Mouse (Mus musculus): ENCODE measurements around the gene Herpud1. TPM values are rescaled to one million over a fixed set of nuclear protein-coding genes. Genes with fewer than 3 reads are reported as not detected.

Gene Herpud1
- total RNA-seq (2021), result 10 to 100 TPM; 58.1 to 61.1 TPM

DNA sequence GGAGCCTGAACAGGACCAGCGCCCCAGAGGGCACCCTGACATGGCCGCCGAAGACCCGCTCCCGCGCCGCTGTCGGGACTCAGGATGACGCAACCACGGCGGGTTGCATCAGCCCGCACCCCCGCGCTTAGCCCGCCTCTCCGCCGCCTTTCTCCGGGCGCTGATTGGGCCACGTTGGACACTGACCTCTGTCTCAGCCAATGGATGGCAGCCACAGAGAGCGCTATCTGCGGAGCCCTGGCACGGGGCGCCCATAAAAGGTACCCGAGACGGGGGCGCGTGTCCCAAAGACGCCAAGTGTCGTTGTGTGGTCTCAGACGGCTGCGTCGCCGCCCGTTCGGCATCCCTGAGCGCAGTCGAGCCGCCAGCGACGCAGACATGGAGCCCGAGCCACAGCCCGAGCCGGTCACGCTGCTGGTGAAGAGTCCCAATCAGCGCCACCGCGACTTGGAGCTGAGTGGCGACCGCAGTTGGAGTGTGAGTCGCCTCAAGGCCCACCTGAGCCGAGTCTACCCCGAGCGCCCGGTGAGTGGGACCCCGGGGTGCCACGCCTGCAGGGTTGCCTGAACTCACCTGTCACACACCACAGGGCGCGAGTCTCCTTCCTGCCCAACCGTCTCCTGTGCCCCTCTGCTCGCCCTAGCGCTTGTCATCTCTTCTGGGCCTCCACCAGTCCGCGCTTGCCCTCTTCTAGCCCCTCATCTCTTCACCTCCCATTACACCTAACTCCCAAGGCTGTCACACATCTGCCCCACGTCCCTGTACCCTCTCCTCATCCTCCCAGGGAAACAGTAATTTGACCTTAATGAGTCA lies at the start of gene Herpud1:
Herpud1 (plus strand) TSS at position 225 of the 813 bp plus-strand sequence.
- intact Hi-C loops (cut with DNase I), result loop anchor here (2.0 kb wide), 2 partner anchors 24 to 386 kb away; partner anchors contain the start of gene Cx3cl1
- peak; percentile 99 for DNase-seq (ENCODE audit: low spot score in 2 of 2)

DNA sequence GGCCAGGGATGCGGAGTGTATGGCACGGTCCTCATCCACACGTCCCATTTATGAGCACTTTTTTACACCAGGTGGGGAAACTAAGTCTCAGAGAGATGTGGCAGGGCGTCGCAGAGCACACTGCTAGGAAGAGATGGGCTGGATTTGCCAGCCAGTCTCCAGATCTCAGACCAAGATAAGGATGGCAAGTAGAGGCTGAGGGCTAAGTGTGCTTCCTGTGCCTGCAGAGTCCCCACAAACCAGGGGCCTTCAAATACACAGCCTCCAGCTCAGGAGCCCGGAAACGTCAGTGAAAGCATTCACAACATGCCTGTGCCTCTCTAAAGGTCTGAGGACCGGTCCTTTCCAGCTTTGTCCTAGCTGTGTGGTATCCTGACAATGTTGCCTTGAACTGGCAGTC lies 48.7 kb upstream of the Herpud1 start:
- DNase-seq (ENCODE audit: low spot score in 2 of 2), result no peak
- intact Hi-C loops (cut with DNase I), result no loop called here

DNA sequence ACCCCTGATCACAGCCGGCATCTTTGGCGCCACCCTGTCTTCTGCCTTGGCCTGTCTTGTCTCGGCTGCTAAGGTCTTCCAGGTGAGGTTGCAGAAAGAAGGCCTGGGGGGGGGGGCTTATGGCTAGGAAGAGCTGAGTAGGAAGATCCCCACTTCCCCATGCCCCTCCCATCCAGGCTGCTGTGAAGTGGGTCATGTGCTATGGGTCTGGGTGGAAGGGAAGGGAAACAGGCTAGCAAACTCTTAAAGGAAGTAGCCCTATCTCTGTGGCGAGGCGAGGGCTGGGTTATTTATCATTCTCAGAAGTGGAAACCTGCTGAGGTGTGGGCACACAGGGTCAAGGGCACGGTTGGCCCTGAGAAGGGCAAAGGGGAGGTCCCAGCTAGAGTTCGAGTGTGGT lies 45.4 kb upstream of the Herpud1 start:
- no peak for DNase-seq (ENCODE audit: low spot score in 2 of 2)
- intact Hi-C loops (cut with DNase I), result loop anchor here (5.0 kb wide), 2 partner anchors 242 to 362 kb away; no protein-coding TSS in a partner anchor

DNA sequence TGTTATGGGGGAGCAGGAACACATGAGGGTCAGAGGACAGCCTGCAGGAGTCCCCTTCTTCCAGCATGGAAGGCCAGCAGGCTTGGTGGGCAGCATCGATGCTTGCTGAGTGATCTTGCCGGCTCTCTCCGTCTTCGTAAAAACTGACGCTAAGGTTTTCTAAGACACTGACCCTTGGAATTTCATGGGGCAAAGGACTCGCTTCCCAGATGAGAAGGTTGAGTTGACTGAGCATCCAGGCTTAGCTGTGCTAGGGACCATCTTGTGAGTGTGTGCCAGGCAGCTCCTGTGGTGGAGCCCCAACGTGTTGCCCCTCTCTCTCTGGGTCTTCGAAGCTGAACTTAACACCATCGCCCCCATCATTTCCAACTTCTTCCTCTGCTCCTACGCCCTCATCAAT lies 43.5 kb upstream of the Herpud1 start:
- intact Hi-C loops (cut with DNase I), result loop anchor here (2.0 to 5.0 kb wide), 3 partner anchors 54 to 360 kb away; no protein-coding TSS in a partner anchor
- no peak for DNase-seq (ENCODE audit: low spot score in 2 of 2)

DNA sequence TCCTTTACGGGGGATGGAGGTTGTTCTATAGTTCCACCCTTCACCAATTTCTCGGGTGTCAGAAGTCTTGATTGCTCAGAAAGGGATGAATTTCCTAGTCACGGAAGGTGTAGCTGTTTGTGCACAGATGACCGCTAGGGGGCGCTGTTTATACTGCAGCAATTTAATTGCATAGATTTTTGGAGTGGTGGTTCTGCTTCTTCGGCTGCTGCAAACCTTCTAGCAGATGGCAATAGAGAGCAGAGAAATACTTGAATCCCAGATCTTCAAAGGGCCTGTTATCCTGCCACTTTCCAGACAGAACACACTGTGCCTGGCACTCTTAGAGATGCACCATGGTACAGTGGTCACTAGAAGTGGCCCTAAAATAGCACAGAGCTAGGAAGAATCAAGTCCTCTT lies 42.9 kb upstream of the Herpud1 start:
- peak; percentile 84 to 89 for DNase-seq (ENCODE audit: low spot score in 2 of 2)
- intact Hi-C loops (cut with DNase I), result loop anchor here (2.0 to 5.0 kb wide), 3 partner anchors 54 to 359 kb away; no protein-coding TSS in a partner anchor

DNA sequence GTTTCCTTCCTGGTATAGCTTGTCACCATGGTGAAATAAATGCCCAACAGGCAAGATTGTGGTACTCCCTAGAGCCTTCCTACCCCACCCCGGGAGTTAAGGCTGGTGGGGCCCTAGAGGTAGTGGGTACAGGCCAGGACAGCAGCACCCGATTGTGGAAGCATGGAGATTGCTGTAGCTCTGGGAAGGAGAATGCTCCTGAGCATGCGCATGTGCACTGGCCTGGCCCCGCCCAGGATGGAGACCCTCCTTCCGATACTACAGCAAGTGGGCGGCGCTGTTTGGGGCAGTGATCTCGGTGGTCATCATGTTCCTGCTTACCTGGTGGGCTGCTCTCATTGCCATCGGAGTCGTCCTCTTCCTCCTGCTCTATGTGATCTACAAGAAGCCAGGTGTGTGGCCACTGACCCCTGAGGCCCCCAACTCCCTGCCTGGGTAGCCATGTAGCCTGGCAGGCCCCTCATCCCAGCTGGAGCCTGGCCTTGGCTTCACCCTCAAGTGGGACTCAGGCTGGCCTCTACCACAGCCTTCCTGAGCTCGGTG lies 42.4 kb upstream of the Herpud1 start:
- intact Hi-C loops (cut with DNase I), result loop anchor here (2.0 to 5.0 kb wide), 3 partner anchors 53 to 358 kb away; no protein-coding TSS in a partner anchor
- no peak for DNase-seq (ENCODE audit: low spot score in 2 of 2)

DNA sequence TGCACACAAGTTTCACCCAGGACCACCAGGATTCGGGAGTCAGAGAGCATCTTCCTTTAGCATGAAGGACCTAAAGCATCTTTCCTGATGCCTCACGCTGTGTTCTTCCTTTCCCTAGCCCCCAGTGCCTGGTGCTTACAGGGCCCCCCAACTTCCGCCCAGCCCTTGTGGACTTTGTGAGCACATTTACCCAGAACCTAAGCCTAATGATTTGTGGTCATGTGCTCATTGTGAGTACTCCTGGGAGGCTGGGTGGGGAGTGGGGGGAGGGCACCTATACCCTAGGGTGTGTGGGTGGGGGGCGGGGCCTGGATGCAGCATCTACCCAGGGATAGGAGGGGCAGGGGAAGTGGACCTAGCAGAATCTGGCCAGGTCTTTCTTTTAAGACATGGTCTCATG lies 40.6 kb upstream of the Herpud1 start:
- DNase-seq (ENCODE audit: low spot score in 2 of 2), result no peak
- intact Hi-C loops (cut with DNase I), result no loop called here

DNA sequence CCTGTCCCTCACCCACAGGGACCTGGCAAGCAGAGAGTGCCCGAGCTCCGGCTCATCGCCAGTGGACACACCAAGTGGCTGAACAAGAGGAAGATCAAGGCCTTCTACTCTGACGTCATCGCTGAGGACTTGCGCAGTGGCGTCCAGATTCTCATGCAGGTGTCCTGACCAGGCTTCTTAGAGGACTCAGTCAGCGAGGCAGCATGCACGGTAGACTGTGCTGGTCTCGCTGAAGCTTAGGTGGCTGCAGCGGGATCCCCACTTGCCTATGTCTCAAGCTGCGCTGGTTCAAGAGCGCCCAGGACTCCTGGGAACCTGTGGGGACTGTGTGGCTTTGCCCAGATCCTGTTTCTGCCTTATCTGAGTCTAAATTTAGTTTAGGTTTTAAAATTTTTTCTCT lies 40.0 kb upstream of the Herpud1 start:
- DNase-seq (ENCODE audit: low spot score in 2 of 2), result no peak
- intact Hi-C loops (cut with DNase I), result no loop called here

DNA sequence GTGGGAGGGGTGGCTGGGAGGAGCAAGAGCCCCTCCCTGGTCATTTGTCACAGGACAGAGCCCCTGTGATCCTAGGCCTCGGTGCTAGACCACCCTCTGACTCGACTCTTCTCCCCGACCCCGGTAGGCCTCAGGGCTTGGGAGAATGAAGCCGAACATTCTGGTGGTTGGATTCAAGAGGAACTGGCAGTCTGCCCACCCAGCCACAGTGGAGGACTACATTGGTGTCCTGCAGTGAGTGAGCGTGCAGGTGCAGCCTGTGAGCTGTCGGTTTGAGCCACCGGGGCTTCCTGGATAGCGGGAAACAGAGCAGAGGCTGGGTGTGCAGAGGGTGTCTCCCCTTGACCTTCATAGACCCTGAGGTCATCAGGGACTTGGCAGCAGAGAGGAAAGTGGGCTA lies 37.8 kb upstream of the Herpud1 start:
- no peak for DNase-seq (ENCODE audit: low spot score in 2 of 2)
- intact Hi-C loops (cut with DNase I), result no loop called here

DNA sequence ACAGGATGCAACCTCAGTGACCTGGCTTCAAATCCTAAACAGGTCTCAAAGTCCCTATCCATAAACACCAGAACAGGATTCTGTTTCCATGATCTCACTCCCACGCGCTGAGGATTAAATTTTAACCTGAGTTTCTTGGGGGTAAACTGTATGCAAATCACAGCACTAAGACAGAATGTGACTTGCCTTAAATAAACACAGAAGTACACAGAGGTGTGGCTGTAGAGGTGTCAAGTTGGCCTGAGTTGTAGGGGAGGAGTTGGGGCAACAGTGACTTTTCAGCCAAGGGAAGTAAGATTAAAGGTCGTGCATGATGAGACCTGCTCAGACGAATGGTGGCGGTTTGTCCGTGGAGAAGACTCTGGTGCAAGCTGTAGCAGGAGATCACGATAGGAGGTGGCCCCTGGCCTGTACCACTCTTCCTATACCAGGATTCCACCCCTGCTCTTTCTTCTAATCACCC lies 32.1 kb upstream of the Herpud1 start:
- intact Hi-C loops (cut with DNase I), result no loop called here

DNA sequence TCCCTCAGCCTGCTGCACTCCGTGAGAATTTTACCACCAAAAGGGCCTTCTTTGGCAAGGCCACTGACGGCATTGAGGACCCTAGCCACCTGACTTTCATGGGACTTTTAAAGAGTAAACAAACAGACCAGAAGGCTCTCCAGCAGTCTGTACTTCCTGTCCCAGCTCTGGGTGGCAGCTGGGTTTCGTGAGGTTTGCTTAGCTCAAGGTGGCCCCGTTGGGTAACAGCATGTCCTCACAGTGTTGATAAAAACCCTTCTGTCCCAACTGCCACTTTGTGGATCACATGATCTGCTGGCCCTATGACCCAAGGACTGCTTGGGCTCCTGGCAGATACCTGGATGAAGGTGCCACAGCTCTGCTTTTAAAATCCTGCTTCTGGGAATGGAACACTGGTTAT lies 31.7 kb upstream of the Herpud1 start:
- DNase-seq (ENCODE audit: low spot score in 2 of 2), result no peak
- intact Hi-C loops (cut with DNase I), result no loop called here

More for the DNA sequence above, 32.1 kb upstream of the Herpud1 start:
- no peak for DNase-seq (ENCODE audit: low spot score in 2 of 2)

DNA sequence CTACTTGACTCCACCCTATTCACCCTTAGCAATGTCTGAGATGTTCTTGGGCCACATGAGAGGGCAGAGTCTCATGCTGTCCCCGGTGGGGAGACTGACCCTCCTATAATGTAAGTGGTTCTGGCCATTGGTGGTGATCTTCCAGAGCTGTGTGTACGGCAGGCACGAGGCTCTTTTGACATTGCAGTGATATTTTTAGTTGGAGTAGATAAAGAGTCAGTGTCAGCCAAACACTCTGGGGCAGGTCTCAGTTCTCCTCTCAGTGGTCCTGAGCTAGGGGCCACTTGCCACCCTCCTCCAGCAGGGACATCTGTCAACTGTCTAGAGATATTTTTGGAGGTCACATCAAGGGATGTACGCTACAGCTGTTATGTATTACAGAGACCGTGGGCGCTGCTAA lies 29.0 kb upstream of the Herpud1 start:
- intact Hi-C loops (cut with DNase I), result no loop called here
- no peak for DNase-seq (ENCODE audit: low spot score in 2 of 2)

DNA sequence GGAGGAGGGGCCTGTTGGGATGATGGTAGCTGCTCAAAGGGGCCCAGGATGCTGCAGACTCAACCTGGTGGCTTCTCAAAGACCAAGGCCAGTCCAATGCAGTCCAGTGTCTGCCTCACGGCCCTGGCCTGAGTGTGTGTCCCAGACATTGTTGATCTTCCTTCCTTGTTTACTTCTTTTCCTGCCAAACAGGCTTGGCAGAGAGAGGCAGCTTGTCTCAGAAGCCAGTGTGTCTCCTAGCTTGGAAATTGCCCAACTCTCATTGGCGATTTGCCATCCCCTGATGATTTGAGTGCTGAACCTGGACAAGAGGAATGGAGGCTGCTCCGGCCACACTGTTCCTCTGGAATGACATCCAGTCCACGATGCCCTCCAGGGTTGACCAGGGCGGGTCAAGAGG lies 27.7 kb upstream of the Herpud1 start:
- DNase-seq (ENCODE audit: low spot score in 2 of 2), result peak; percentile 37 to 39
- intact Hi-C loops (cut with DNase I), result no loop called here

DNA sequence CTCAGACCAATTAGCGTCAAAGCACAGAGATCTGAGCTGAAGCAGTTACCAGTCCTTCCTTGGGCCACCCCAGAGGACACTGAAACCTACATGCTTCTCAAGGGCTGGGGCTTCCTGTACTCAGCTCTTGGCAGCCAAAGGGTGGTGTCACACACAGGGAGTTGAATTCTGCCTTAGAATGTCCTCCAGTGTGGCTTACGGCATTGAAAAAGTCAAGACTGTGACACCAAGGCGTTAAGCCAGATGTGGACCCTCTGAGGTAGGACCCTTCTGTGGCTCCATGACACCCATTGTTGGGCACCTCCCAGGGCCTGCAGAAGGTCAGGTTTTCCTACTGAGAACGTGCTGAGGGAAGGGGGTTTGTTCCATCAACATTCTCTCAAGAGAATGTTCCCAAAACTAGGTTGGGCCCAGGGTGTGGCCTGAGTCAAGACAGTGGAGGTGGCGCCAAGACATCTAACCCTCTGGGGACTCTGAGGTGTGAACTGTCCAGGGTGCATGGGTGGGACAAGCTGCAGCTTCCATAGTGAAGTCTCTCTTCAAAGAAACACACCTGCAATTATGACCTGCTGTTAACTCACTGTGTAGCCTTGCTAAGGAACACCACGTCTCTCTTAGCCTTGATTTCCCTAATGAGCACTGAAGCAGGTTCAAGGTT lies 24.3 kb upstream of the Herpud1 start:
- intact Hi-C loops (cut with DNase I), result loop anchor here (2.0 kb wide), 1 partner anchor 25 kb away; the partner anchor contains the start of gene Herpud1
- no peak for DNase-seq (ENCODE audit: low spot score in 2 of 2)

DNA sequence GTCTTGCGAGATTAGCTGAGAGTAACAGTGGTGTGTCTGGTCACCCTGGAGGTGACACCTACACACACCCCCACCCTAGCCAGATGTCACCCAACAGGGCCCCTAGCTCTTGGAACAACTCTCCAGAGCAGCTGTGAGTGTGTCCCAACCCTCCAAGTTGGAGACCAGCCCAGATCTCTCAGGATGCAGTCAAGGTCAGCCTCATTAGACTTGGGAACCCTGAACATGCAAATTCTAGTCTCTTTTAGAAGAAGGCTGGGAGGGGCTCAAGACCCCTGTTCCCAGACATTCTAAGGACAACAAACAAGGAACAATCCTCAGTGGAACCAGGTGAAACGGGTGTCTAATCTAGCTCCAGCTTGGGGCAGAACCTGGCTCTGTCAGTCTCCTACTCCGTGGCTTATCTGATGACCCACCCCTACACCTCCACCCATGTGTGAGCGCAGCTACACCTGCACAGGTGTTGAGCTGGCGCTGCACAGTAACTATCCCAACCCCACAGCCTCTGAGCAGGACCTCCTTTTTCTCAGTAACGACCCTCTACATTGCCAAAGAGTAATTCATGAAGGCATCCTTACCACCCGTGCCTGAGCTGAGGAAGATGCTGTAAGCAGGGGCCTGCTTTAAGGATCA lies 23.5 kb upstream of the Herpud1 start:
- intact Hi-C loops (cut with DNase I), result loop anchor here (2.0 kb wide), 1 partner anchor 24 kb away; the partner anchor contains the start of gene Herpud1
- no peak for DNase-seq (ENCODE audit: low spot score in 2 of 2)

DNA sequence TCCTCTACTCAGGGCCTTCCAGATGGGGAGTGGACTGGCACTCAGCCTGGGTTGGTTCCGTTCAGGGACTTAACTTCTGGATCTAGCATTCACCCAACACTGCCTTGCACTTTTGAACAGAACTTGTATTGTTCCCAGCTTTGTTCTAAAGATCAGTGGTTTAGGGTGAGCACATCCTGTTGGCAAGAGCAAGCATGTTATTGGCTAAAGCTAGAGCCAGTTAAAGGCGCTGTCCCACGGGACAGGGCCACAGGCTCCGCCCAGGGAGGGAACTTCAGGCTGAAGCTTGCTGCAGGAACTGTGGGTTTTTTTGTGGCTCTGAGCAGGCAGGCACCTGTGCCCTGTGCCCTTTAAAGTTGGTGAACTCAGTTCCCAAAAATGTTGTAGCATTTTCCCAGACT lies 22.9 kb upstream of the Herpud1 start:
- intact Hi-C loops (cut with DNase I), result loop anchor here (2.0 kb wide), 1 partner anchor 24 kb away; the partner anchor contains the start of gene Herpud1
- DNase-seq (ENCODE audit: low spot score in 2 of 2), result peak in 1 of 2 experiments; percentile 43

DNA sequence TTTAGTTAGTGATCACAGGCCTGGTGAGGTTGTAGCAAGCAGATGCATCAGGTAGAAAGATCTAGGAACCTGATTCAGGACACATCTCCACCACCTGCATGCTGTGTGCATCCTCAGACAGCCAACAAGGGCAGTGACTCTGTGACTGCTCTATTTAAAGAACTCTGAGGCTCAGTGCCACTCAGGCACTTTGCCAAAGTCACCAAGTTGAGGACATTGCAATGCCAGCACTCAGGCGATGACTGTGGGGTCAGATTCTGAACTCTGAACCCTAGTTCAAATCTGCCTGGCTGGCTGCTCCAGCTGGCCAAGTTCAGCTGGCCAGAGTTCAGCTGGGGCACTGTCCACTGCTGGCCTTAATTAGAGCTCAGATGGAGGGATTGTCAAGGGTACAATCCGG lies 22.3 kb upstream of the Herpud1 start:
- intact Hi-C loops (cut with DNase I), result loop anchor here (2.0 kb wide), 1 partner anchor 23 kb away; the partner anchor contains the start of gene Herpud1
- no peak for DNase-seq (ENCODE audit: low spot score in 2 of 2)

DNA sequence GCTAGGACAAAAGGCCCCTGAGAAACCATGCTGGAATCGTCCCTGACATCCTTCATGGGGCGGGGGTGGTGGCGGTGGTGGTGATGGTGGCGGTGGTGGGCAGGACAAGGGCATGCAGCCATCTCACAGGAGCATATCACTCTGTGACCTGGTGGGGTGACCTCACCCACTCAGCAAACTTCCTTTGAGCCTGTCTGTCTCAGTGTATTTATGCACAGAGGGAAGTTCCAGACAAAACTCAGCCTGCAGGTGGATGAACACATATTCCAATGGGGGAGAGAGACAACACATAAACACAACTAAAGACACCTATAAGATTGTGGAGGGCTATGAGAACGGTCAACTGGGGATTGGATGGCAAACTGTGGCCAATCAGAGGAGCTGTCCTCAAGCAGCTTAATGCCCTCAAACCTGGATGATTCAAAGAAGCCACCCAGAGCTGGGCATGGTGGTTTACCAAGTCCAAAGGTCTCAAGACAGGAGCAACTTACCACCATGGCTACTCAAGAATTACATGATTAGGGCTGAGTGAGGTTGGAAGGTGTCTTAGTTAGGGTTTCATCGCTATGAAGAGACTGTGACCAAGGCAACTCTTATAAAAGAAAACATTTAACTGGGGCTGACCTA lies 21.4 kb upstream of the Herpud1 start:
- intact Hi-C loops (cut with DNase I), result no loop called here
- no peak for DNase-seq (ENCODE audit: low spot score in 2 of 2)

DNA sequence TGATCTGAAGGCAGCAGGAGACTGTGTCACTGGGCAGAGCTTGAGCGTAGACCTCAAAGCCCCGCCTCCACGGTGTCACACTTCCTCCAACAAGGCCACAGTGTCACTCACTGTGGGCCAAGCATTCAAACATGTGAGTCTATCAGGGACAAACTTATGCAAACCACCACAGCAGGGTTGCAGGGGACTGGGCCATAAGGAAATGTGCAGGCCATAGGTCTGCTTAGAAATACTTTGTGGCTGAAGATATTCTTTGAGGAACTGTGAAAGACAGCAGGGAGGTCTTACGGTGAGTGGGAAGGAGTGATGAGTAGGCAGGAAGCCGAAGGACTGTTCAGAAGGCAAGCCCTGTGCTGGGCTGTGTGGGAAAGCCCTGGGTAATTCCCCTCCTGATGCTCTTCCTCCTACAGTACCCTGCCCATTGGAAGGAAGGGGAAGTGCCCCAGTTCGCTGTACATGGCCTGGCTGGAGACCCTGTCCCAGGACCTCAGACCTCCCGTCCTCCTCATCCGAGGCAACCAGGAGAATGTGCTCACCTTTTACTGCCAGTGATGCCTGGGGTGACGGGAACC lies 20.7 kb upstream of the Herpud1 start:
- intact Hi-C loops (cut with DNase I), result no loop called here

More for the DNA sequence above, 20.7 kb upstream of the Herpud1 start:
- DNase-seq (ENCODE audit: low spot score in 2 of 2), result peak in 1 of 2 experiments; percentile 19
